Mouse (Mus musculus) neural tube, postnatal 0 days (tissue): ENCODE results near the gene Trim39. TPM values are rescaled to one million over a fixed set of nuclear protein-coding genes. Genes with fewer than 3 reads are reported as not detected.

Experiments used
- polyA plus RNA-seq: library from polyadenylated mRNA; unstranded; fragments of >200 nt; fragmentation: Nextera tagmentation; extraction: Ambion mirVana; gene quantifications from 2 replicates; pipeline ENCODE4 v1.2.1, GENCODE M21; 2015

The Trim39 gene
- polyA plus RNA-seq, result 14.9 and 15.9 TPM in 2 replicates

GRCm38 (mm10) chr17:36271586-36272256 lies at the start of gene Trim39:
Gene Trim39, minus strand, starts transcription at chr17:36272247.

DNA sequence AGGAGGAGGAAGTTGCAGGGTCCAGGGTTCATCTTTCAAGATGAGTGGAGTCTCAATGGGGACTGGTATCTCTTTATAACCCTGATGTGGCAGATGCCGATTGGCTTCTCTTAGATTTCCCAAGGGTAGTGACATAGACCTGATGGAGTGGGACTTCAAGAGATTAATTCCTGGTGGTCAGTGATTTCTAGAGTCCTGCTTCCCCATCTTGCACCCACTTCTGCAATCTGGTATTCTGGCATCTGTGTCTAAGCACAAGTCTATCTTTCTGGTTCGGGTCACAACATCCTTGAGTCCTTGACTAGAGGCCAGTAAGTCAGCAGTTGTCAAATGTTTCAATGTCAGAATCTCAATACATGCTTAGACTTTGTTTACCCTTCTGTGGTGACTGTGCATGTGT lies 14.3 kb upstream of the Trim39 start, which contains the start of gene H2-M10.2:
H2-M10.2 (minus strand) TSS at position 101 of the 400 bp plus-strand sequence.

GRCm38 (mm10) chr17:36257969-36258368 lies 14.1 kb downstream of the Trim39 start, which contains the start of gene Rpp21:
Gene Rpp21, minus strand, starts transcription at chr17:36258069.

Other genes with a start within 250 kb of the Trim39 start
- 10.9 and 11.1 TPM in 2 replicates for gene H2-T23, start 239.4 kb downstream of the Trim39 start, polyA plus RNA-seq
- 10.3 and 10.9 TPM in 2 replicates for gene H2-T22, start 229.5 kb downstream of the Trim39 start, polyA plus RNA-seq
- gene Gm6034, start 229.3 kb downstream of the Trim39 start, polyA plus RNA-seq, result not detected in 2 replicates
- gene Gm11127, start 213.9 kb downstream of the Trim39 start, polyA plus RNA-seq, result not detected in 2 replicates
- gene Gm19684, start 150.6 kb downstream of the Trim39 start, polyA plus RNA-seq, result not detected in 2 replicates
- gene Gm7030, start 142.8 kb downstream of the Trim39 start, polyA plus RNA-seq, result not detected in 2 replicates
- not detected in 2 replicates for gene Gm8909, start 103.7 kb downstream of the Trim39 start, polyA plus RNA-seq
- gene H2-T3, start 82.0 kb downstream of the Trim39 start, polyA plus RNA-seq, result not detected in 2 replicates
- 171 and 174 TPM in 2 replicates for gene Rpp21, start 14.2 kb downstream of the Trim39 start, polyA plus RNA-seq
- gene H2-M10.2, start 14.2 kb upstream of the Trim39 start, polyA plus RNA-seq, result 0.20 TPM in 1 of 2 replicates, not detected in the other
- gene H2-M10.1, start 53.9 kb upstream of the Trim39 start, polyA plus RNA-seq, result not detected in 2 replicates
- not detected in 2 replicates for gene H2-M10.3, start 96.2 kb upstream of the Trim39 start, polyA plus RNA-seq
- gene H2-M10.4, start 190.1 kb upstream of the Trim39 start, polyA plus RNA-seq, result not detected in 2 replicates